Mouse (Mus musculus) heart, embryonic 14.5 days (tissue): ENCODE data around the gene Gm6169. TPM values are rescaled to one million over a fixed set of nuclear protein-coding genes. Genes with fewer than 3 reads are reported as not detected.
"Not testable (repeated sequence)": the region's sequence is repeated elsewhere in the genome, so short reads cannot be mapped to it uniquely, and the experiment has no call there.

Experiments used
- ATAC-seq: fragments of 200-750 bp; cut with Nextera tagmentation; 2 replicates; pipeline ENCODE4 v1.8.0; 2017; ENCODE audit warnings: low read depth, moderate TSS enrichment; ENCODE audit not compliant: insufficient number of reproducible peaks, insufficient read depth, low FRiP score
- H3K27ac ChIP-seq, 2 experiments: fragments of 200-500 bp in 1 of 2; fragments of 300-500 bp in 1 of 2; sonication (generic) in 1 of 2; replicated peaks in 1 of 2; 2 replicates each; pipeline ENCODE4 v1.5.1; 2012 to 2014; ENCODE audit warnings: low read depth in 2 of 2, low read length in 2 of 2, control low read depth in 1 of 2, mild to moderate bottlenecking in 1 of 2, mixed read lengths in 1 of 2; ENCODE audit not compliant: control insufficient read depth in 1 of 2, insufficient read depth in 1 of 2
- H3K27me3 ChIP-seq: fragments of 300-500 bp; sonication (generic); 2 replicates; pipeline ENCODE4 v1.6.1; 2014; ENCODE audit warnings: mild to moderate bottlenecking, low read length, control low read depth; ENCODE audit not compliant: control insufficient read depth, insufficient read depth
- H3K36me3 ChIP-seq: fragments of 300-500 bp; sonication (generic); 2 replicates; pipeline ENCODE4 v1.6.1; 2014; ENCODE audit warnings: mild to moderate bottlenecking, control low read depth, low read length, mixed read lengths; ENCODE audit not compliant: control insufficient read depth, insufficient read depth
- H3K4me1 ChIP-seq, 2 experiments: fragments of 200-500 bp in 1 of 2; fragments of 300-500 bp in 1 of 2; sonication (generic) in 1 of 2; 2 replicates each; pipeline ENCODE4 v1.6.1; 2012 to 2014; ENCODE audit warnings: low read length in 2 of 2, control low read depth in 1 of 2, mixed read lengths in 1 of 2; ENCODE audit not compliant: control insufficient read depth in 2 of 2, insufficient read depth in 2 of 2
- H3K4me2 ChIP-seq: fragments of 300-500 bp; sonication (generic); 2 replicates; pipeline ENCODE4 v1.6.1; 2014; ENCODE audit warnings: mild to moderate bottlenecking, low read length
- H3K4me3 ChIP-seq, 2 experiments: fragments of 200-500 bp in 1 of 2; fragments of 300-500 bp in 1 of 2; sonication (generic) in 1 of 2; 2 replicates each; pipeline ENCODE4 v1.5.1; 2012 to 2014; ENCODE audit warnings: low read length in 2 of 2, mild to moderate bottlenecking in 2 of 2, control low read depth in 1 of 2, low read depth in 1 of 2, moderate library complexity in 1 of 2; ENCODE audit not compliant: control insufficient read depth in 1 of 2, insufficient read depth in 1 of 2
- H3K9ac ChIP-seq: fragments of 300-500 bp; sonication (generic); 2 replicates; pipeline ENCODE4 v1.6.1; 2014; ENCODE audit warnings: mild to moderate bottlenecking, low read length
- H3K9me3 ChIP-seq: fragments of 300-500 bp; sonication (generic); 2 replicates; pipeline ENCODE4 v1.6.1; 2016; ENCODE audit warnings: low read length, control low read depth; ENCODE audit not compliant: control insufficient read depth
- WGBS: fragments of 180-500 bp; shearing (Covaris S2); extraction: QIAGEN DNeasy Blood & Tissue Kit; methylation state at CpG from one replicate; pipeline ENCODE4 v1.1.7; 2014; 5-methylcytosine and 5-hydroxymethylcytosine counted together
- polyA plus RNA-seq: library from polyadenylated mRNA; unstranded; fragments of >200 nt; fragmentation: Nextera tagmentation; extraction: Ambion mirVana; gene quantifications from 2 replicates; pipeline ENCODE4 v1.2.1, GENCODE M21; 2014

The Gm6169 gene
- polyA plus RNA-seq, 1 experiment from 2014 or later: 3.6 TPM

GRCm38 (mm10) chr13:97121341-97121740, 22.3 kb upstream of the Gm6169 start:
- Histone ChIP-seq H3K9me3 (no peaks in the 10 kb centered on the region), H3K4me2 (no peak overlapping the region), H3K4me1 (no peaks in the 10 kb centered on the region), H3K9ac (no peak overlapping the region), H3K27ac (no peak overlapping the region), H3K4me3 (no peak overlapping the region), H3K36me3 (peaks cover 25% of the 10 kb centered on the region), H3K27me3 (no peaks in the 10 kb centered on the region)
- ATAC-seq: no peak
- WGBS: 78% methylated on average over 3 of the region's 3 CpGs

GRCm38 (mm10) chr13:97109046-97109445, 10.0 kb upstream of the Gm6169 start:
- H3K4me1 ChIP-seq: no peaks in the 10 kb centered on the region
- no peaks in the 10 kb centered on the region for H3K27me3 ChIP-seq
- H3K4me3 ChIP-seq: no peak overlapping the region
- no peak overlapping the region for H3K9ac ChIP-seq
- H3K9me3 ChIP-seq: no peaks in the 10 kb centered on the region
- ATAC-seq: no peak
- WGBS: 84% methylated on average over 4 of the region's 4 CpGs
- H3K27ac ChIP-seq: no peak overlapping the region
- H3K36me3 ChIP-seq: peaks cover 22% of the 10 kb centered on the region
- H3K4me2 ChIP-seq: no peak overlapping the region

- WGBS: 94% methylated on average over 4 of the region's 4 CpGs
- not testable (repeated sequence) for H3K4me3 ChIP-seq
Observed at GRCm38 (mm10) chr13:97107721-97108120, 8.7 kb upstream of the Gm6169 start.

GRCm38 (mm10) chr13:97104996-97105395, 6.0 kb upstream of the Gm6169 start:
- H3K9me3 ChIP-seq: no peaks in the 10 kb centered on the region
- H3K36me3 ChIP-seq: 0 out of 2 replicates have a peak, but pooled peaks cover 8% of the 10 kb centered on the region
- no peaks in the 10 kb centered on the region for H3K27me3 ChIP-seq
- H3K4me2 ChIP-seq: no peak overlapping the region
- no peak overlapping the region for H3K27ac ChIP-seq
- H3K4me1 ChIP-seq: no peaks in the 10 kb centered on the region
- no peak overlapping the region for H3K9ac ChIP-seq
- H3K4me3 ChIP-seq: no peak overlapping the region
- WGBS: 68% methylated on average over 7 of the region's 7 CpGs
- no peak for ATAC-seq

More at GRCm38 (mm10) chr13:97107721-97108120, 8.7 kb upstream of the Gm6169 start:
- H3K27me3 ChIP-seq, ATAC-seq, H3K9ac ChIP-seq, H3K4me1 ChIP-seq, H3K9me3 ChIP-seq, H3K27ac ChIP-seq, H3K4me2 ChIP-seq: not testable (repeated sequence)
- H3K36me3 ChIP-seq: 0 out of 2 replicates have a peak, but pooled peaks cover 16% of the 10 kb centered on the region

GRCm38 (mm10) chr13:97095726-97096125, 3.3 kb downstream of the Gm6169 start:
- ATAC-seq: no peak

GRCm38 (mm10) chr13:97088183-97088582, 10.9 kb downstream of the Gm6169 start:
- no peak overlapping the region for H3K4me3 ChIP-seq
- ATAC-seq: no peak
- no peaks in the 10 kb centered on the region for H3K27me3 ChIP-seq
- H3K9me3 ChIP-seq: no peaks in the 10 kb centered on the region
- H3K4me2 ChIP-seq: no peak overlapping the region
- H3K9ac ChIP-seq: no peak overlapping the region
- WGBS: 88% methylated on average over 3 of the region's 3 CpGs
- no peak overlapping the region for H3K27ac ChIP-seq
- H3K36me3 ChIP-seq: no peaks in the 10 kb centered on the region
- peaks cover 0 to 2% of the 10 kb centered on the region in 2 experiments; a peak in 1 of 4 replicates for H3K4me1 ChIP-seq

More at GRCm38 (mm10) chr13:97095726-97096125, 3.3 kb downstream of the Gm6169 start:
- H3K9ac ChIP-seq: no peak overlapping the region
- H3K9me3 ChIP-seq: no peaks in the 10 kb centered on the region
- 48% methylated on average over 4 of the region's 4 CpGs for WGBS
- no peaks in the 10 kb centered on the region for H3K4me1 ChIP-seq
- no peak overlapping the region for H3K4me2 ChIP-seq
- H3K27ac ChIP-seq: no peak overlapping the region
- no peak overlapping the region for H3K4me3 ChIP-seq
- 0 out of 2 replicates have a peak, but pooled peaks cover 2% of the 10 kb centered on the region for H3K36me3 ChIP-seq
- no peaks in the 10 kb centered on the region for H3K27me3 ChIP-seq

- H3K4me2 ChIP-seq: no peak overlapping the region
- H3K4me3 ChIP-seq: no peak overlapping the region
- H3K9ac ChIP-seq: no peak overlapping the region
- H3K4me1 ChIP-seq: peaks cover 0 to 2% of the 10 kb centered on the region in 2 experiments; a peak in 1 of 4 replicates
- no peak for ATAC-seq
- H3K9me3 ChIP-seq: no peaks in the 10 kb centered on the region
- H3K27me3 ChIP-seq: no peaks in the 10 kb centered on the region
- no peaks in the 10 kb centered on the region for H3K36me3 ChIP-seq
- no peak overlapping the region for H3K27ac ChIP-seq
- 87% methylated on average over 6 of the region's 6 CpGs for WGBS
Observed at GRCm38 (mm10) chr13:97087421-97087820, 11.6 kb downstream of the Gm6169 start.

- WGBS: 80% methylated on average over 7 of the region's 9 CpGs
- H3K4me1 ChIP-seq: peaks cover 0 to 2% of the 10 kb centered on the region in 2 experiments; a peak in 1 of 4 replicates
- no peak overlapping the region for H3K9ac ChIP-seq
- no peak overlapping the region for H3K4me3 ChIP-seq
- ATAC-seq: no peak
- H3K27me3 ChIP-seq: no peaks in the 10 kb centered on the region
- no peak overlapping the region for H3K4me2 ChIP-seq
- H3K9me3 ChIP-seq: no peaks in the 10 kb centered on the region
- H3K36me3 ChIP-seq: no peaks in the 10 kb centered on the region
- no peak overlapping the region for H3K27ac ChIP-seq
Observed at GRCm38 (mm10) chr13:97086316-97086715, 12.7 kb downstream of the Gm6169 start.
